Mouse (Mus musculus): ENCODE results near the gene Cenpk. TPM values are rescaled to one million over a fixed set of nuclear protein-coding genes. Genes with fewer than 3 reads are reported as not detected.
A peak's percentile ranks its signal among the peaks of the same experiment; 100 is the strongest.

Cenpk gene
- polyA plus RNA-seq, 1 experiment from 2014 or later: 7.8 TPM

GRCm38 (mm10) chr13:104286897-104287309, 58.5 kb downstream of the Cenpk start:
- 0% methylated on average over 10 of the region's 10 CpGs for WGBS
- Histone ChIP-seq H3K9ac (replicated peaks; ENCODE audit: low read depth) (0 out of 2 replicates have a peak overlapping the region, but pooled peaks have one; percentile 3), H3K36me3 (ENCODE audit: insufficient read depth, low read length) (no peaks in the 10 kb centered on the region), H3K4me3 (ENCODE audit: low read depth, low read length) (peak overlapping the region; percentile 56), H3K27me3 (replicated peaks; ENCODE audit: insufficient read depth, low read length) (no peaks in the 10 kb centered on the region), H3K4me1 (ENCODE audit: insufficient read depth, low read depth, low read length) (no peaks in the 10 kb centered on the region), H3K27ac (ENCODE audit: low read length) (peak overlapping the region; percentile 88), H3K4me2 (replicated peaks; ENCODE audit: low read depth, low read length) (peak overlapping the region; percentile 64), H3K9me3 (ENCODE audit: low read length) (no peaks in the 10 kb centered on the region)
- TF ChIP-seq EP300 (IDR thresholded peaks at IDR 0.05) (peak; percentile 64), CTCF (IDR thresholded peaks at IDR 0.05) (no peak)
- ATAC-seq: peak; percentile 97
- peak; percentile 99 for DNase-seq (ENCODE audit: low spot score)

- TF ChIP-seq EP300 (IDR thresholded peaks at IDR 0.05) (no peak), CTCF (IDR thresholded peaks at IDR 0.05) (no peak)
- H3K4me2 ChIP-seq (replicated peaks; ENCODE audit: low read depth, low read length): peak within 1 kb of the TSS; percentile 64
- no peaks in the 10 kb centered on the region for H3K4me1 ChIP-seq (ENCODE audit: insufficient read depth, low read depth, low read length)
- peak within 1 kb of the TSS; percentile 56 for H3K4me3 ChIP-seq (ENCODE audit: low read depth, low read length)
- DNase-seq (ENCODE audit: low spot score): peak; percentile 17
- H3K9me3 ChIP-seq (ENCODE audit: low read length): no peaks in the 10 kb centered on the region
- H3K9ac ChIP-seq (replicated peaks; ENCODE audit: low read depth): peak within 1 kb of the TSS; percentile 29
- no peaks in the 10 kb centered on the region for H3K36me3 ChIP-seq (ENCODE audit: insufficient read depth, low read length)
- peak within 1 kb of the TSS; percentile 88 for H3K27ac ChIP-seq (ENCODE audit: low read length)
- H3K27me3 ChIP-seq (replicated peaks; ENCODE audit: insufficient read depth, low read length): no peaks in the 10 kb centered on the region
- no peak for ATAC-seq
- under 1% methylated on average over 23 of the region's 23 CpGs for WGBS
These were observed 59.2 kb downstream of the Cenpk start, which contains the start of gene Adamts6 for GRCm38 (mm10) chr13:104287366-104288225. TSS of gene Adamts6 (plus strand) at chr13:104287835.

GRCm38 (mm10) chr13:104288226-104288859, 59.9 kb downstream of the Cenpk start:
- H3K9me3 ChIP-seq (ENCODE audit: low read length): no peaks in the 10 kb centered on the region
- H3K4me3 ChIP-seq (ENCODE audit: low read depth, low read length): peak overlapping the region; percentile 56
- no peaks in the 10 kb centered on the region for H3K4me1 ChIP-seq (ENCODE audit: insufficient read depth, low read depth, low read length)
- H3K27me3 ChIP-seq (replicated peaks; ENCODE audit: insufficient read depth, low read length): no peaks in the 10 kb centered on the region
- peak overlapping the region; percentile 64 for H3K4me2 ChIP-seq (replicated peaks; ENCODE audit: low read depth, low read length)
- H3K36me3 ChIP-seq (ENCODE audit: insufficient read depth, low read length): no peaks in the 10 kb centered on the region
- WGBS: under 1% methylated on average over 7 of the region's 7 CpGs
- peak overlapping the region; percentile 29; the same call in 1 of the 2 replicates for H3K9ac ChIP-seq (replicated peaks; ENCODE audit: low read depth)
- ATAC-seq: no peak
- DNase-seq (ENCODE audit: low spot score): peak; percentile 71
- no peak for TF ChIP-seq CTCF (IDR thresholded peaks at IDR 0.05)
- no peak for TF ChIP-seq EP300 (IDR thresholded peaks at IDR 0.05)
- H3K27ac ChIP-seq (ENCODE audit: low read length): peak overlapping the region; percentile 69

- H3K27ac ChIP-seq (ENCODE audit: low read length): no peak overlapping the region
- H3K9ac ChIP-seq (replicated peaks; ENCODE audit: low read depth): no peak overlapping the region
- H3K36me3 ChIP-seq (ENCODE audit: insufficient read depth, low read length): no peaks in the 10 kb centered on the region
- DNase-seq (ENCODE audit: low spot score) (no peak), ATAC-seq (no peak)
- no peaks in the 10 kb centered on the region for H3K9me3 ChIP-seq (ENCODE audit: low read length)
- H3K27me3 ChIP-seq (replicated peaks; ENCODE audit: insufficient read depth, low read length): no peaks in the 10 kb centered on the region
- no peak for TF ChIP-seq CTCF (IDR thresholded peaks at IDR 0.05)
- TF ChIP-seq EP300 (IDR thresholded peaks at IDR 0.05): no peak
- H3K4me1 ChIP-seq (ENCODE audit: insufficient read depth, low read depth, low read length): no peaks in the 10 kb centered on the region
- H3K4me2 ChIP-seq (replicated peaks; ENCODE audit: low read depth, low read length): no peak overlapping the region
- no peak overlapping the region for H3K4me3 ChIP-seq (ENCODE audit: low read depth, low read length)
These were observed 60.8 kb downstream of the Cenpk start for GRCm38 (mm10) chr13:104289176-104289575.

- H3K9ac ChIP-seq (replicated peaks; ENCODE audit: low read depth): no peak overlapping the region
- no peak overlapping the region for H3K4me3 ChIP-seq (ENCODE audit: low read depth, low read length)
- no peak overlapping the region for H3K4me2 ChIP-seq (replicated peaks; ENCODE audit: low read depth, low read length)
- no peak overlapping the region for H3K27ac ChIP-seq (ENCODE audit: low read length)
- no peak for TF ChIP-seq CTCF (IDR thresholded peaks at IDR 0.05)
- no peak for TF ChIP-seq EP300 (IDR thresholded peaks at IDR 0.05)
- H3K4me1 ChIP-seq (ENCODE audit: insufficient read depth, low read depth, low read length): no peaks in the 10 kb centered on the region
- DNase-seq (ENCODE audit: low spot score): no peak
- WGBS: 84% methylated on average over 1 of the region's 1 CpGs
- H3K9me3 ChIP-seq (ENCODE audit: low read length): no peaks in the 10 kb centered on the region
- ATAC-seq: no peak
- H3K36me3 ChIP-seq (ENCODE audit: insufficient read depth, low read length): no peaks in the 10 kb centered on the region
- no peaks in the 10 kb centered on the region for H3K27me3 ChIP-seq (replicated peaks; ENCODE audit: insufficient read depth, low read length)
These were observed 67.1 kb downstream of the Cenpk start for GRCm38 (mm10) chr13:104295472-104295871.

Other genes starting within 250 kb of the Cenpk start
- 13.0 and 16.7 TPM in 2 replicates for gene Nln, start 119.0 kb upstream of the Cenpk start, polyA plus RNA-seq (2015; fragmentation: Nextera tagmentation; extraction: Ambion mirVana)
- gene Sgtb, start 118.9 kb upstream of the Cenpk start, polyA plus RNA-seq (2015; fragmentation: Nextera tagmentation; extraction: Ambion mirVana): 4.7 and 5.5 TPM in 2 replicates
- 30.8 and 33.2 TPM in 2 replicates for gene Trappc13, start 50.1 kb upstream of the Cenpk start, polyA plus RNA-seq (2015; fragmentation: Nextera tagmentation; extraction: Ambion mirVana)
- gene Trim23, start 49.8 kb upstream of the Cenpk start, polyA plus RNA-seq (2015; fragmentation: Nextera tagmentation; extraction: Ambion mirVana): 11.3 and 12.2 TPM in 2 replicates
- gene Ppwd1, start 232 bp downstream of the Cenpk start, polyA plus RNA-seq (2015; fragmentation: Nextera tagmentation; extraction: Ambion mirVana): 8.3 and 8.7 TPM in 2 replicates
- 0.79 and 1.1 TPM in 2 replicates for gene Adamts6, start 59.2 kb downstream of the Cenpk start, polyA plus RNA-seq (2015; fragmentation: Nextera tagmentation; extraction: Ambion mirVana)